Mouse (Mus musculus) CD4-positive, CD25-positive, alpha-beta regulatory T cell, adult 2 months (primary cell): ENCODE measurements at regions not wholly inside any gene's neighbourhood (a gene's known extent, or its start where the extent isn't known, plus 50 kb on each side); places are given as distances from the start of the nearest gene placed in this dataset.

Experiments used
- DNase-seq: peaks from one replicate; pipeline ENCODE4 v3.0.0-alpha.2; 2012; ENCODE audit warnings: low read depth, low spot score

DNA sequence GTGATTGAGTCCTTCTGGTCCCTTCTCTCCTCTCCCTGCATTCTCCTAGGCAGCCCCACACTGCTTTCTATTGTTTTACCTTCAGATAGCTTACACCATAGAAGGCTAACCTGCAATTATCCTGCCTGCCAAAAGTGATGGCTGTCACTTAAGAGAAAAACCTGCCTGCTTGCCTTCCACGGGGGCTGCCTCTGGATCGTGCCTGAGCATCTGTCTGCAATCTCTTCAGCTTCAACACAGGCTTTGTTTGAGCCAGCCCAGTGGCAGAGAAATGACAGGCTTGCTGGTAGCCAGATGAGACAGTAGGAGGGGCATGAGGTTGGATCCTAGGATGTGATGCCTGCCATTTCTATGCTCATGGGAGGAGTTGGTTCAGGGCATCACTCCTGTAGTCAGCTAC lies 345.2 kb upstream of the Tshz3 start:
- DNase-seq, result no peak

DNA sequence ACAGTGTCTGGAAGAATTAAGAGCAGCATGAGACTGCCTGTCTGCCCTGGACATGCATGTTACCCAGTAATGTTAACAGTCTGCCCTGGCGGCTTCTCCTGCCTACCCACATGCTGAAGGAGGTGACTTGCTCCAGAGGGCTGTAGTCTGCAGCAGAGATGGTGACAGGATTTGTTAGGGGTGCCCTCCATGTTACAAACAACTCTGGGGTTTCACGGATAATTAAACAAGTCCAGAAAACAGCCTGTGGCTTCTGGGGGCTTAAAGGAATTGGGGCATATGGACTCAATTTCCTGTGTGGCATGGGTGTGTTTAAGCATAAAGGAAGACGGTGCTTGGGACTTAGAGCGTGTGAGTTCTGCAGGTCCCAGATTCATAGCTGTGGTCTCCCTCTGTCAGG lies 347.3 kb upstream of the Tshz3 start:
- DNase-seq, result no peak

DNA sequence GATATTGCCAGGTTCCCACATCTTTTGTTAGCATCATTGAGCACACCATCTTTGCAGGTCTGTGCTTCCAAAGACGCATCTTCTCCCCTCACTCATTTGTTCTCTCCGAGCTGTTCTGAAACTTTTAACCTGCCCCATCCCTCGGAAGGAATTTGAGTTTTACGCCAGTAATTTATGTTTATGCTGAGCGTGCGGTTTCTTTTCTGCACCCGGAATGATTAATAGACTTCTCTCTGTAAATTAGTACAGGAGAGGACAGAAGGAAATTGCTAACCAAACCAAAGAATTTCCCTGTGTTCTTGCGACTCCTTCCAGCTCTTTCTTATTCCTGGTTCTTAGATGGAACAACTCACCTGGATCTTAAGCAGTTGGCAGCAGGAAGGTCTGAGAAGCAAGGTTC lies 349.7 kb upstream of the Tshz3 start:
- no peak for DNase-seq

DNA sequence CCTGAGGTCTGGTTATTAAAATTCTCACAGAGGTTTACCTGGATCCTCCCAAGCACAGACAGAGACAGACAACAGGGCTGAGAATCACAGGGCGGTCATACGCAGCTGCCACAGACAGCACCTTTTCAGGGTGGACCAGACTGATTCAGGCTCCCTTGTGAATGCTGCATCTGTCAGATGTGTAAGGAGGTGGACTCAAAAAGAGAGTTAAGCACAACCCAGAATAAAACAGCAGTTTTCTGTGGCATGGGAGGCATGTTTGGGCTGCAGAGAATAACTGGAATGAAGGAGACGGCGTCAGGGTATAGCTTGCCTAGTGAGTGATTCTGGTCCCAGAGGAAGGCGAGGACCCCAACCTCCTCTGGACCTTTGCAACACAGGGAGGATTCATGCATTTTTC lies 363.1 kb upstream of the Tshz3 start:
- no peak for DNase-seq

DNA sequence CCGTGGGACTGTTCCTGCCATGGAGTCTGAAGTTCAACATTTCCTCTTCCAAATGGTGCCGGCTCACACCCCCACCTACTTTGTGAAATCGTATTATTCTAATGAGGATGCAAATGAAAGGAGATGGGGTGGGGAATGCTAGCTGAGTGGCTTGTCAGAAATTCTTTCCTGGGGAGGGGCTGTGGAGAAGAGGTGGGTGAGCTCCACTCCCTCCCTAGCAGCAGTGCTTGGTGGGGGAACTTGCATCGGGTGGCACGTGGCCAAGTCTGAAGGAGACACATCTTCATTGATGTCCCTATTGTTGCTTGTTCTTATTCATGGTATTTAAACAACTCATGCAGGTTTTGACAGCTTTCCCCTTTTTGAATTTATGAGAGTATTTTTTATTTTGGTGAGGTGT lies 363.8 kb upstream of the Tshz3 start:
- DNase-seq, result no peak

DNA sequence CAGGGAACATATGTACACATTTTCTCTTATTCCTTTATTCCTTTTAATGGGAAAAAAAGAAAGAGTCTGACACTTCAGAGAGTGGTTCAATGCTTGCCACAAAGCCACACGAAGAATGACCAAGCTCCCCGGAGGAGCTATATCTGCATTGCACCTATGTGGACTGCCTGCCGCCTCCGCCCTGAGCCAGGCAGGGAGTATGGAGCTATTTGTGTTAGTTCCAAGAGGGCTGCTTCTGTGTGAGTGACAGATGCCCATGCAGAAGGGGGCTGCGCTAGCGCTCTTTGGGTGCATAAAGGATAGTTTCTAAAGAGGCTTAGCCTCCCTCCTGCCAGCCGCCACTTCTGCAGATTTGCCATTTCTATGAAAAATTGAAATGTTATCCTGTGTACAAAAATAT lies 365.3 kb upstream of the Tshz3 start:
- DNase-seq, result no peak

DNA sequence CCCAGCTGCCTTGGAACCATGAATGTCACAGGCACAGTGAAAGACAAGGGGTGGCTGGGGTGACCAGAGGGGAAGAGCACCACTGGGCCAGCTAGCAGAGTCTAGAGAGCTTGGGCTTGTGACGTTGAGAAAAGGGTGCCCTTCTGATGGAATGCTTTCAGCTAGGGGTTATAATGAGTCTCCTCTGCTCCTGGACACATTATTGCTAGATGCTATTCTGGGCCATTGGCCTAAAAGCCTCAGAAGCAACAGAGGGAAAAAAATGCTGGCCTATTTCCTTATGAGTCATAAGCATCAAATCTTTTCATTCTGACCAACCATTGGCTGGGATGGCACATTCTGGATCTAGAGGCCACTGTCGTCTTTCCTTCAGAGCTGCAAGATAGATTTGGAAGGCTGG lies 369.8 kb upstream of the Tshz3 start:
- no peak for DNase-seq

DNA sequence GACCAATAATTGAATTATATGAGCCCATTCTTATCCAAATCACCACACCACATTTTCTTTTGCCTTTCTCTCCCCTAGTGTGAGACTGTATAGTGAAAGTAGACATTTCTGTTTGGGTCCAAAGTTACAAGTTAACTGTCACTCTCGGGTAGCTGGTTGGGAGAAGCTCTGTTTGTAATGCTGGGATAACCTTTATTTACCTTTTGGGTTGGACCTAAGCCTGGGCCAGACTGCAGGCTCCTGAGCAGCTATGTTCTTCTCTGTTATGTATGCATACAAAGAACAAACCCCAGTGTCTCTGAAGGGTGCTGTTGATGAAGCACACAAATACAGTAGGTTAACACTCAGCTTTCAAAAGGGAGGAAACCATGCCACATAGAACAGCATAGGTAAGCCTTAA lies 373.9 kb upstream of the Tshz3 start:
- no peak for DNase-seq

DNA sequence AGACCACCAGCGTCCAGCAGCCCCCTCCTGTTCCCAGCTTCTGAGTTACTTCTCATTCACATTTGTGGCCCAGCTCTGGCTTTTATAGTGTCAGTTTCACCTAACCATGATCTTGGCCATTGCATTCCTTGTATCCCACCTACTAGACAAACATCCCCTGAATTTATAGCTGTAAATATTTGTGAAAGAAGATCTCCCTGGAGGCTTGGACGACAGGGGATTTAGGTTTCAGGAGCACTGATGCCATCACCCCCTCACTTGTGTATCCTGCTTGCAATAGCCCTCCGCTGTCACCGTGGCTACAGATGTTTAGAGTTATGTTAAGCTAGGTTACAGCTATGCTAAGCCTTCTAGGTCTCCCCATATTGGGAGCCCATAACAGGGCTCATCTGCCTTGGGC lies 375.7 kb upstream of the Tshz3 start:
- DNase-seq, result no peak

DNA sequence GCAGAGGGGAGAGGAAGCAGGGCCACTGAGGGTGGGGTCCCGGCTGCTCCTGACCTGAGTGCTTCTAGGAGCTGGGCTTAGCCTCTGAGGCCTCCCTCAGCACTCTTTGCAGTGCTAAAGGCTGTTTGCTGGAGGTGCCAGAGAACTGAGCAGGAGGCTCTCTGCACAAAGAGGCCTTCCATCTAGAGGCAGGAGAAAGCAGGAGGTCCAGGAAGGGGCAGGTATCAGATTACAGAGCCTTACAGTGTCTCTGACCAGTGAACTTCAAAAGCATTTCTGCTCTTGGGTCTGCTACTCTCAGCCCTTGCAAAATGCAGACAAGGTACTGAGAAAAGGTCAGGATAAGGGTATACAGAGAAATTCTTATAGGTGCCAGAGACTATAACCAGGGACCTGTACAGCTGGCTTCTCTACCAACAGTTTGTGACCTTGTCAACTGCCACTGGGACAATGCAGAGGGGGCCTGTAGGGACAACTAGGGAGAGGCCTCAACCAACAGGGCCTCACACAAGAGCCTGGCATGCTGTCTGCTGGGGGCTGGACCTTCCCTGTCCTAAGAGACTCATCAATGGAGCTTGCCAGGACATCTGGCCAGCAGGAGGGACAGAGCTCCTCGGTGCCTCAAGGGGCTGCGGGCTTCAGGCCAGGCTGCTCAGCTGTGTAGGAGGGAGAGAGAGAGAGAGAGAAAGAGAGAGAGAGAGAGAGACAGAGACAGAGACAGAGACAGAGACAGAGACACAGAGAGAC lies 380.3 kb upstream of the Tshz3 start:
- DNase-seq, result no peak

DNA sequence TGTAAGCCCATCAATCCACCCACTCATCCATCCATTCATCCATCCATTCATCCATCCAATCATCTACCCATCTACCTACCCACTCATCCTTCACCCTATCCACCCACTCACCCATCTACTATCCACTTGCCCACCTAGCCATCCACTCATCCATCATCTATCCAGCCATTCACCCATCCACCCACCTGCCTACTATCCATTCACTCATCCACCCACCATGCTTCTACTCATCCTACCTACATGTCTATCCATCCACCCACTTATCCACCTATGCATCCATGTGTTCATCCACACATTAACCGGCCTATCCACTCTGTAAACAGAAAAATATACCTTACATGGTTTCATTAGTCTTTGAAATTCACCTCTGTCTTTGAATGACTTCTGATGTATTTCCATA lies 384.2 kb upstream of the Tshz3 start:
- DNase-seq, result no peak

DNA sequence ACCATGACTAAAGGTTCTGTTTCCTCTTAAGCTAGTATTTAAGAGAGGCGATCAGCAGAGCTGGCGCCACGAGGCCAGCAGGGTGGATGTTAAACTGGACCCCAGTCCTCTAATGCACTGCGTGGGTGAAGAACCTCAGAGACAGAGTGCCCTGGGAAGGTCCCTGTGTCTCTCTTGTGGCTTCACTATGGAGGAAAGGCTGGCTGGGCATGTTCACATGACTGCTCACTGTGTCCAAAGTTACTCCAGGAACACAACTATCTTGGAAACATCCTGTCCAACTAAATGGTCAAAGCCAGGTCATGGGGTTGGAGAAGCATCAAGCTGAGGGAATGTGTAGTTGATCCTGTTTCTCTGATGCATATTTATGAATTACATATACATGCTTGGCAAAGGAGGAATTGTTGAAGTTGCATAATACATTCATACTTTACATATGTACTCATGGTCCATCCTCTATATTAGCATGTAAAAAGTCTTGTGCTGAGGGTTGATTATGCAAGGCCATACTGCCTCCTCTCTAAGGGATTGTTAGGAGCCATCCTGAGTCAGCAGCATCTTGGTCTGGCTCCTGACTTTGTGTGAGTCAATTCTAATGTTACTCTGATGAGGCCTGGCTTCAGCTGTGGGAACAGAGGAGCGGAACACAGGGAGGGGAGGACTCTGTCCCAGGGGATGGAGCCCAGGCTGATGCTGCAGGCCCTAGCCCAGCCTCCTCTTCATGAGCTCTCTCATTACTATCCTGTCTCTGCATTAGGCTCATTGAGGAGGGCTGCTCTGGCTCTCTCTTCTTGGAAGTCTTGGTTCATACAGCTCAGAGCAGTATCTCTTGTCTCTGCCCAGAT lies 387.9 kb upstream of the Tshz3 start:
- DNase-seq, result no peak

DNA sequence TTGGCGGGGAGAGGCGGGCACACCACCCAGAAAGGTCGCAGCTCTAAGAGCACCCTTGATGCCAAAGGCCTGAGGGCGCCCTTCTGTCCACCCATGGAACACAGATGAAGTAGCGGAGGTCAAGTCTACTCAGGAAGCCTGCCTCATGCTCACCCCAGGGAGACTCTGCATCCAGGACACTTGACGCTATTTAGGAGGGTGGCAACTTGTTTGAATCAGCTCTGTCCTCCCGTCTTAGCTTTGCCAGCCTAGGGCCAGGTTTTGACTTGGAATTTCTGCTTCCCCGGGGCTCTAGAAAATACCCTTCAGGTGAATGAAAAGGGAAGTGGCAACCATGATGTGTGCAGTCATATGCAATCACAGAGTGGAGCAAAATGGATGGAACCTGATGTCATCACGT lies 389.2 kb upstream of the Tshz3 start:
- no peak for DNase-seq

DNA sequence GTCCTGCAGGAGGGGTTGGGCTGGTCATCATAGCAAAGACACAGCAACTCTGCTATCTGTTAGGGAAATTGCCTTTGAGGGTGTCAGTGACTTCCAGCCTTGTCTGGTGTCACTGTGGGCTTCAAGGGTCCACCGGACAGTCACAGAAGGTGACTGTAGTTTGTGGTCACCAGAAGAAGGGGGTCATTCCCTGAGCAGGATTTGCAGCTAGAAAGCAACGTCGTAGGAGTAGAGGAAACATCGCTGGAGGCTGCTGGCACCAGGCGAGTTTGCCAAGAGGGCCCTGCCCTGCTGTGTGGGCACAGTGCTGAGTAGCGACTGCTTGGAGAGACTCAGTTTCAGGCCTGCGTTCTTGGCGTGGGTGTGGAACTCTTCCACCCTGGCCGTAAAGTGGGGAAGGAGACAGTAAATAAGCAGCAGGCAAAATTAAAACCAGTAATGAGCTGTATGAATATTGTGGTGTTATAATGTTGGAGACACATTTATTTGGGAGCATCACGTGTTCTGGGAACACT lies 389.8 kb upstream of the Tshz3 start:
- DNase-seq, result no peak

DNA sequence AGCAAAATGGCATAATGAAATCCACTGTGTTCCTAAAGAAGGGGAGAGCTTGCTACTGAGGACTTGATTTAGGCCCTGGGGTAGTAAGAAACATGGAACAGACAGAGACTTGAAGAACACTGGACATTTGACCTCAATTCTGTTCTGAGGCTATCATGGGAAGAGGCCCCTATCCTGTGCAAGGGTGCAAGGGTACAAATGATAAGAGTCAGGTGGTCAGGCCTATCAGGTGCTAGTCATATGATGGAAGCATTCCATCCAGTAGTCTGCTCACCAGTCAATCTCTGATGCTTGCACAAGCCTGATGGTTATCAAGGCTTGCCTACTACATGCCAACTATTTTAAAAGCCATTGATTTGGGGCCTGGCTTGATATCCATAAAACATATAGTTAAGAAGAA lies 420.6 kb upstream of the Tshz3 start:
- DNase-seq, result no peak

DNA sequence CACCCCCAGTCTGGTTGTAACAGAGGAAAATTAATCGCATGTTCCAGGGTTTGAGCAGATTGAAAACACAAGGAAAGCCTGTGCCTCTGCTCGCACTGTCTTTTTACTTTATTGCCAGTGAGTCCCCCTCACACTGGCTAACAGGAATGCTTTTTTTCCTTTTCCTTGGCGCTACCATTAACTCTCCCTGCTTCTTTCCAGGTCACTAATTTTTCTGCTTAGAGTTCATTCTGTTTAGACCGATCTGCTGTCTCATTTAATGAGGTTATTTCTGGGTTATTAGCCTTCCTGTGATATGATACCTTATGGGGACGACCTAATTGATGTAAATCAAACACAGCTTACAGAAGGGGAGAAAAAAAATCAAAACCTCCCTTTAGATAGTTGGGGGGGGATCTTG lies 429.0 kb upstream of the Tshz3 start:
- DNase-seq, result no peak

DNA sequence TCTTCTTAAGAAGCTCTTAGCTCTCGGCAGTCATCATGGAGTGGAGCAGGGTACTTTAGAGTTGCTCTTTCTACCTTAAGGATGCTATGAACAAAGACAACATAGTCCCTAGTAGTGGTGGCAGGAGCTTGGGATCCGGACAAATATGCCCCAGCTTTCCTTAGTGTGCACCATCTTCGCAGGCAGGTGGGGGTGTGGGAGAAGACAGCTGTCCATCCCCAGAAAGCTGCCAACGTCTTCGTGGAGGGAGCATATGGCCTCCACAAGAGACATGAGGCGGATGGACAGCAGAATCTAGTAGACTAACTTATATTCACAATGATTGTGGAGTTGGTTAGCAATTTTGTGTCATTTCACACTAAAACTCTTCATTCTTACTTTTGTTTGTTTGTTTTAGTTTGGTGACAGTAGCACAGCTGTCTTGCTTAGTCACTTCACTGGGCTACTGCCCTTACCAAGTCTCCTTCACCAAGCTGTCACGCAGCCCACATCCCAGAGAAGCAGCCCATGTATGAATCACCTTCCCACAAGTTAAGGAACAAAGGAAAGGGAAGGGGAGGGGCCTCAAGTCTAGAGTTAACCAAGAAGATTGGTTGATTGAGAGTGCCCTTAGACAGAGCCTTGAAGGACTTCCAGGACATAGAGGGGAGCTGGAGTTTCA lies 432.6 kb upstream of the Tshz3 start:
- DNase-seq, result no peak

DNA sequence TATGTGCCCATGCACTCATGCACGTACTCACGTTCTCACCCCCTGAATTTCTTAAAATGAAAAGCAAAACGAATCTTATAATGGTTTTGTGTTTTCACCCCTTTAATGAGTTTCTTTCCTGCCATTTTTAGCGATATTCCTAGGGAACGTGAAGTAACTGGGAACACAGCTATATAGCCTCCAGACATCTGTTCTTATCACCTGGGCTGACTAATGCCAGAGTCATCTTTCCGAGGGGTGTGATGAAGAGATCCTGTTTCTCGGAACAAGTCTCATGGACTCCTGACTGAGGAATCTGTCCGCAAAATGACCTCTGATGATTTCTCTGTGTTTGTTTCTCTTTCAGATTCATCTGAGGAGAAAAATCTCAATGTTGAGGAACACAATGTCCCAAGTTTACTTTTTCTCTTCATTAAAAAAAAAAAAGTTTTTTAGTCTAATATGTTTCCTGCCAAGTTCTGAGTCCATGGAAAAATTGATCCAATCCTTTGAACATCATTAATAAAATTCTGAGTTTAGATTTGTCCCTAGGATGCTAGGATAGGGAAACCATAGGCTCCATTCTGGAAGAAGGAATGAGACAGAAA lies 435.7 kb upstream of the Tshz3 start:
- no peak for DNase-seq

DNA sequence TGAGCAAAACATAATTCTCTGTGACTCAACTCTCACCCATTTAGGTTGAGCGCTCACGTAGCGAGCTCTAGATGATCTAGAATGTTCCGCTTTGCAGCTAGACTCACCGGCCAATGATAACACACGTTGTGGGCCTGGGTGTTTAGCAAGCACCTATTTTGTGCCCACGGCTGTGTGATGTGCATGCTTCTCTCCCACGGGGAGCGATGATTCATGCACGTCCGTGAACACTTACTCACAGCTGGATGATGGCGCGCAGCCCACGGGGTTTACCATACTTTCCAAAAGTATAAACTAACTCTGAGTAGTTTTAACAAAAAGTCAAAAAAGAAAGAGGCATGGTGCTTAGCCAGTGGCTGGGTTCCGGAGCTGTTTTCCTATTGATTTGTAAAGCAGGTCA lies 440.8 kb upstream of the Tshz3 start:
- no peak for DNase-seq

DNA sequence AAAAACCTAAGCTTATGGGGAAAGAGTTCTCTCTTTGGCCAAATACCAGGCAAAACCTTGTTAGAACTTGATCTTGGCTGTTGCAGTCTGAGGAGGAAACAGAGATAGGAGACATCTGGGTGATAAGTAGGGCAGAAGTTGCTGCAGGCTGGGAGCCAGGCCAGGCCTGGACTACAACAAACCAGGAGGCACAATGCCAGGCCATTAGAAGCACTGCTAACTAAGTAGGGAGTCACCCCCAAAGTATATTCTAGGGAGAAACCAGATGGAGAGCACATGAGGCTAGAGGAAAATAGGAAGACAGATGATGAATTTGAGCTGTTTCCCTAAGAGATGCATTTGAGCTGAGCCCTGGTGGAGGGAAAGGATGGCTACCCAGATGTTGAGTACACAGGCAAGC lies 444.6 kb upstream of the Zfp507 start:
- no peak for DNase-seq

DNA sequence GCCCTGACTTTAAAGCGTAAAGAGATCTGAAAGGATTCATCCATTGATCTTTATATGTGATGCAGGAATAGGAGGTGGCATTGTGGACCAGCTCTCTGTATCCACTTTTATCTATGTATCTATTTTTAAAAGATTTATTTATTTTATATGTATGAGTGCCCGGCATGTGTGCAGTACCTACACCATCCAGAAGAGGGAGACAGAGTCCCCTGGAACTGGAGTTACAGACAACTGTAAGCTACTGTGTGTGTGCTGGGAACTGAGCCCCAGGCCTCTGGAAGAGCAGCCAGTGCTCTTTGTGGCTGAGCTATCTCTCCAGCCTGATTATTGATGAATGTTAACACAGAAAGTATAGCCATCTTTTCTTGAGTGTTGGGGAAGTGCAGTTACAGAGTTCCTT lies 433.9 kb upstream of the Zfp507 start:
- DNase-seq, result peak; percentile 2

DNA sequence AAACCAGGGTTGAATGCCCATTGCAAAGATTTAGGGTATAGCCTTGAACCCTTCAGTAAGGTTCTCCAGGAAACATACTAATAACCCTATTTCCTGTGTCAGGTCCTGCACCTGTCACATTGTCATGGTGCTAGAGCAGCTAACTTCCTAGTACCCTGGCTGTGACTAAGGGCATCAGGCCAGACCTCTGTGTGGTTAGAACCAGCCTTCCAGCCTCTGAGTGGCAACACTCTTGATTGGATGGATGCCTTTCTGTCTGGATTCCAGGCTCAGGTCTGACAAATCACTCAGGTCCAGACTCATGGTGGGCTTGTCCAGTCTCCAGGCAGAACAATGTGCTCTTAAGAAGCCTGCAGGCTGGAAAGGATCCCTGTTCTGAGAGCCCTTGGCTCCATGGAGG lies 426.2 kb upstream of the Zfp507 start:
- no peak for DNase-seq
